Mouse (Mus musculus): ENCODE measurements at regions not wholly inside any gene's neighbourhood (a gene's known extent, or its start where the extent isn't known, plus 50 kb on each side); places are given as distances from the start of the nearest gene placed in this dataset.

GRCm38 (mm10) chr6:16365450-16365849, 532.8 kb downstream of the Tfec start:
- DNase-seq: no peak

DNA sequence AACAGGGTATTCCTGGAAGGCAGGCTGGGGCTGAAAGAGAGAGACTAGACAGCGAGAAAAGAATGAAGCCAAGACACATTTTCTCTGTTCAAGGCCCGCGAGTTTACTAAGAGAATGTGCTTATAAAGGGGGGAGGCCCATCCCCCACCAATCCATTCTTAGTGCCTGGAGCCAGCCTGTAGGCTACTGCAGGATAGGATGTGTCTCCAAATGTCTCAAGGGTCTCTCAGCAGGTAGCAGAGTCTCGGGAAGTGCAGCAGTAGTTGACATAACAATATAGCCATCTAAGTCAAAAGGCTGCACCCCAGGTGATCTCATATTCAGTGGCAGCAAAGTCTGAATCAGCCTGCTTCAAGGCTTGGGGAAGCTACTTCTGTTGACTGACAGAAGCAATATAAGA, 536.2 kb downstream of the Tfec start:
- no peak for DNase-seq

DNA sequence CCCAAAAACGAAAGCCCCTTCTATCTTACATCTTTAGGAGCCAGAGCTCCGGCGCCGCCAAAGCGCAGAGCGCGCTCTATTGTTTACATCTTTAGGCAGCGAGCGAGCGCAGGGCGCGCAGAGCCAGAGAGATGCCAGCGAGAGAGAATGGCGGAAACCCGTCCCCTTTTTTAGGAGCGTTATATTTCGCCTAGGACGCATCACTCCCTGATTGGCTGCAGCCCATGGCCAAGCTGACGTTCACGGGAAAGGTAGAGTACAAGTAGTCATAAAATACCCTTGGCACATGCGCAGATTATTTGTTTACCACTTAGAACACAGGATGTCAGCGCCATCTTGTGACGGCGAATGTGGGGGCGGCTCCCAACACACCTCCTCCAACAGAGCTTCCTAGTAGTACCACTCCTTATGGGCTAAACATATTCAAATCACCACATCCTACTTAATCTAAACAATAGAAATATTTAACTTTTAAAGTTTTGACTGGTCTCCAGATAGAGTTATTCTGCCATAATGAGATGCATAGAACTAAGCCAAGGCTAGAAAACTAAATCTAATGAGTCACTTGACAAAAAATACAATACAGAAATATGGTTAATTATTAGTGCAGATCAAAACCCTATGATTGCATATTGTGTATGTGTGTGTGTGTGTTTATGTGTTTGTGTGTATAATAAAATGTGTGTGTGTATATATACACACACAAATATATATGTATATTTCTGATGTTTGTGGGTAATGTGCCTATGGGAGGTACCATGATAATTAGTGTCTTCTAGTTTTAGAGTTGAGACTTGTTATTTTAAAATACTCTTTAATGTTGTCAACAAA, 538.1 kb downstream of the Tfec start:
- peak; percentile 7 for DNase-seq

- DNase-seq: no peak
Observed at GRCm38 (mm10) chr6:16359464-16359863, 538.8 kb downstream of the Tfec start.

DNA sequence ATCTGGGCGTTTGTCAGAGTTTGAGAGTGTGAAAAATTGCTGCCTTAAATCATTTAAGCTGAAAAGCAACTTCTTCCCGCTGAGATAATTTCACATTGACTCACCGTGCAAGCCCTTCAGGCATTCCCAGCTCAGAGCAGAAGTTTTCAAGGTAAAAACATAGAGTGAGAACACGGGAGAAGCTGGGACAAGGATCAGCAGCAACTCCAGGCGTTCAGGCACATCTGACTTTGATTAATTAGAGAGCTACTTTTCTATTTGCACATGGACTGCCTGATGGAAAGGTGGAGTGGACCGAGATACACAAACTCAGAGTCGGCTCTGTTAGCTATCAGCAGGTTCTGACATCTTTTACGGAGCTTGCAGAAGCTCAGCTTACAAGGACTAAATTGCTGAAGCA, 564.6 kb downstream of the Tfec start:
- DNase-seq: no peak

- DNase-seq: no peak
Observed at GRCm38 (mm10) chr6:16314305-16315010, 583.8 kb downstream of the Tfec start.

DNA sequence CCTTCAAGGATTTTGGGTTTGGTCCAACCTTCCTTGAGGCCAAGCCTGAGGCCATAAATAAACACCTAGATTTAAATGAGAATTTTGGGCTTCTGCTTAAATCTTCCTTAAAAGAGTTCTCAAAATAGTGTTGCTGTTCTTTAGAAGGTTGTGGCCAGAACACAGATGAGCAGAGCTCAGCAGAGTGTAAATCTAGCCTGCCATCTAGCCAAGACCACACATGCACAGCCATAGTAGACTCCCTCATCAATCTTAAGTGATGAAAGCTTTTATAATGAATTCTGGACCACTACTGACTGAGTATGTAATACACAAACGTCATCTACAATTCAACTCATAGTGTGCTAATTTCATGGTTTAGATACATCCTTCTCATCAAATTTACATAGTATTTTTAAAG, 585.3 kb downstream of the Tfec start:
- DNase-seq: no peak

DNA sequence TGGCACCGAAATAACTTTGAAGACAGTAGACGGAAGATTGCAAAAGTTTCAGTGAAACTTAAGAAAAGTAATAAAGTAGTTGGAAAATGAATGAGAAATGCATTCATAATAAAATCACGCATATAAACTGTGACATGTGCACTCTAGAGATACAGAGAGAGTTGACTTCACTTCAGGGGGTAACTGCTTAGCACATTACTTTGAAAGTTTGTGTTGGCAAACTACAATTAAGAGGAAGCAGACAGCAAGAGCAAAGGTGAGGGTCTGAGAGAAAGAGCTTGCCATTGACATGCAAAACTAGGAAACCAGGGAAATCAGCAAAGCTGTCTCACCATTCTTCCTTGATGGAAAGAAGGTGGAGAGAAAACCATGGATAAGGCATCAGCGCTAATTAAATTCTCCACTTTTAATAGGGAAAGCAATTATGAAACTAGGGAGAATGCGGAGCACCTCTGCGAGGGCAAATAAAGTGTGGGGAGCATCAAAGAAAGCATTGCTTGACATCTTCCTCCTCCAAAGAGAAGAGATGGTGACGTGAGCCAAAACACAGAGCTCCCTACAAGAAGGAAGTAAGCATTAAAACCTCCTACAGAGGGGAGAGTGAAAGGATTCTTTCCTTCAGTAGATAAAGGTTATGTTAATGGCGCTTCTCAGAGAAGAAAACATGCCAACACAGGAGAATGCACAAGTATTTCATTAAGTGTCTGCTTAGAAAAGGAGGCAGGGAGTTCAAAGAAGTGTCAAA, 563.0 kb downstream of the Mdfic start:
- no peak for DNase-seq

DNA sequence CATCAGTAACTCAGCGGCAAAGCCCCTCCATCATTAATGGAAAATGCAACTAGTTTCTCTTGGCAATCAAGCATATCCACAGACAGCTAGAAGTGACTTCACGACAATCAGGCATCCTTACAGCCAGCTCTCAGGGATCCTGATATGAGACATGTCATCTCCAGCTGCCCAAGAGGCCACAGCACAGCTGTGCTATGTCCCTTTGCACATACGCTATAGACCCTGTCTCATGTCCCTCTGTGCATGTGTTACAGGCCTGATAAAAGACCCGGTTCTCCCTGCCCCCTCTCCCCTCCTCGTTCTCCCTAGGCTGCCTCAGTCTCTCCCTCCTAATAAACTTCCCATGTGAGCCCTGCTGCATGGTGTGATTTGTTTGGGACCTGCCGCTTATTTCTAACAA, 561.5 kb downstream of the Mdfic start:
- DNase-seq: no peak

Data from cerebellum, adult 9-11 months (tissue).